Mouse (Mus musculus): ENCODE measurements at regions not wholly inside any gene's neighbourhood (a gene's known extent, or its start where the extent isn't known, plus 50 kb on each side); places are given as distances from the start of the nearest gene placed in this dataset.
"Not testable (repeated sequence)": the region's sequence is repeated elsewhere in the genome, so short reads cannot be mapped to it uniquely, and the experiment has no call there.

DNA sequence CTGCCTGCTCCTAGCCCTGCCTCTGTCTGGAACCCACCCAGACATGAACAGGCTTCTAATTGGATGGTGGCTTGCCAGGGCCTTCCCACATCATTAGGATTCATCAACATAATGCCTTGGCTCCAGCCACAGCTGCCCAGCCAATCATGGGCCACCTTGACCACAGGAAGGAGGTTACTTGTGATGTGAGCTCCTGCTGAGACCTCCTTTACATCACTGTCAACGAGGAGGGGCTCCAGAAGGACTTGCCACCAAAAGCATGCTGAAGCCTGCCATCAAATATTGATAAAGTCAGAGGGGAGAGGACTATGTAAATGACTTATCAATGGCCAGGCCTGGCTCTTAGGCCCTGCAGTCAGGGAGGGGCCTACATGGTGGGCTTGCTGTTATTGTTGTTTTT lies 175.6 kb downstream of the Map1s start:
- DNase-seq (ENCODE audit: low read depth) = not testable (repeated sequence)

- DNase-seq (ENCODE audit: low read depth) = not testable (repeated sequence)
Measured at GRCm38 (mm10) chr8:71127131-71127530, 145.4 kb upstream of the Myo9b start.

- peak; percentile 10 for DNase-seq (ENCODE audit: low read depth)
Measured at GRCm38 (mm10) chr8:71130411-71131261, 141.9 kb upstream of the Myo9b start.

DNA sequence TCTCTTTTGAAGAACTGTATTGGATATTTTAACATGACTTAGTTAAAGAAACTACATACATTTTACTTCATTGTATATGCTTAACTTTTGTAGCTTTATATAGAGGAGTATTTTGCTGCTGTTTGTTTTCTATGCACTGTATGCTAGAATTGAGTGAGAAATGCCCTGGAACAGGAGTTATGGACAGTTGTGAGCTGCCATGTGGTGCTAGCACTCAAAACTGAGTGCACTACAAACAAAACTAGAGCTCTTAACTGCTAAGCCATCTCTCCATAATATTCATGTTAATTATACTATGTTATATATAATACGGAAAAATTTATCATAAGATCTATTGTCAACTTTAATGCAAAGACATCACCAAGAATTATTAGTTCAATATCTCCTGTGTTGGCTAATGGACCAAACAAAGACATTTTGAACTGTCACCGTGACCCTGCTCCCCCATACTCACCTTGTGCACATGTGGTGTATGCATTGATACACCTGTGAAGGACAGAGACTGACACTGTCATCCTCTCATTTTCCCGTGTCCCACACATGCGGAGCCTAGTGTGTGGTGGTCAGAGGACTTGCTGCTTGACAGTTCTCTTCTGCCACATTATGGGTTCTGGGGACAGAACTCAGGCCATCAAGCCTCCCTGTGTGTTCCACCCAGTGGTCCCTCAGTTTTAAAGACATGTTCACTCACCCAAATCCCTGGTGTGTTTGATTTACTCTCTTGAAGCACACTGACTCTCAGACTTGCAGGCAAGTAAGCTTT lies 141.0 kb upstream of the Myo9b start:
- DNase-seq (ENCODE audit: low read depth) = peak; percentile 7

GRCm38 (mm10) chr8:71132898-71133297 lies 139.6 kb upstream of the Myo9b start:
- peak; percentile 4 for DNase-seq (ENCODE audit: low read depth)

GRCm38 (mm10) chr8:71137131-71137530 lies 135.4 kb upstream of the Myo9b start:
- not testable (repeated sequence) for DNase-seq (ENCODE audit: low read depth)

DNA sequence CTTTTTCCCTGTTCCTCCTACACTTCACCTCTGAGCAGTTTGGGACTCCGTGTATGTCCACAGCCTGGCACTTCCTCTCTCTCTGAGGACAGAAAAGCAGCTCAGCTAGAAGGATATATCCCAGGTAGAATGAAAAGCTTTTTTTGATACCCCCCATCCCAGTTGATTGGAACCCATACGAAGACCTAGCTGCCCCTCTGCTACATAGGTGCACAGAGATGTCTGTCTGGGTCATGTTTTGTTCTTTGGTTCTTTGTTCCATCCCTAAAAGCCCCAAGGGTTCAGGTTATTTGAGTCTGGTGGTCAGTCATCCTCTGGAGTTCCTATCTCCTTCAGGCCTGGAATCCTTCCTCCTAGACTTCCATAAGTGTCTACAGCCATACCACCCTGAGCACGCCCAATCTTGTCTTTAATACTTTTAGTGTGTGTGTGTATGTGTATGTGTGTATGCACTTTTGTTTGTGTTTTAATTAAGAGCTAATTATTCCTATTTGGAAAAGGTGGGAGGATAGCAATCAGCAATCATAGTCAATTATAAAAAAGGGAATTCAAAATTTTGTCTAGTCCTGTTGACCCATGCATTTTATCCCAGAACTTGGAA lies 130.0 kb upstream of the Myo9b start:
- DNase-seq (ENCODE audit: low read depth) = not testable (repeated sequence)

DNA sequence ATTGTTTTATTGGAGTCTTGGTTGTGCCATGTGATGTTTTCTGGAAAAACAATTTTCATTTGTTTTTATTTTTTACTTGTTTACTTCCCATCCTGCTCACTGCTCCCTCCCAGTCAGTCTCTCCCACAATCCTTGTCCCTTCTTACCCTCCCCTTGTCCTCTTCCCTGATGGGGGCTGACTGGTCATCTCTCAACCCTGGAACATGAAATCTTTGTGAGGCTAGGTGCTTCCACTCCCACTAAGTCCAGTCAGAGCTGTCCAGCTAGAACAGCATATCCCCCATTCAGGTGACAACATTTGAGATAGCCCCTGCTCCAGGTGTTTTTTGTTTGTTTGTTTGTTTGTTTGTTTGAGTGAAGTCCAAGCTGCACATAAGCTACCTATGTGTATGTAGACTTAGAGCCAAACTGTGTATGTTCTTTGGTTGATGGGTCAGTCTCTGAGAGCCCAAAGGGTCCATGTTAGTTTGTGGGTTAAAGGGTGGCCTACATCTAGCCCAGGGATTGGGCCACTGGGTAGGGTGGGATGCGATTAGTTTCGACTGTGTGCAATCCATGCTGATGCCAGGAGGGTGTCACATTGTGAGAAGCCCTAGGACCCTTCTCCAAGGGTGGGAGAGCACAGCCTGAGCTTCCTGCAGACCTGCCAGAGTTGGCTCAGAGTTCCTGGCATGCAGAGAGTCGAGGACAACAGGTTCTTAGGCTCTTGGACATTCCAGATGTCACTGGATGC lies 100.9 kb upstream of the Myo9b start:
- DNase-seq (ENCODE audit: low read depth) = not testable (repeated sequence)

DNA sequence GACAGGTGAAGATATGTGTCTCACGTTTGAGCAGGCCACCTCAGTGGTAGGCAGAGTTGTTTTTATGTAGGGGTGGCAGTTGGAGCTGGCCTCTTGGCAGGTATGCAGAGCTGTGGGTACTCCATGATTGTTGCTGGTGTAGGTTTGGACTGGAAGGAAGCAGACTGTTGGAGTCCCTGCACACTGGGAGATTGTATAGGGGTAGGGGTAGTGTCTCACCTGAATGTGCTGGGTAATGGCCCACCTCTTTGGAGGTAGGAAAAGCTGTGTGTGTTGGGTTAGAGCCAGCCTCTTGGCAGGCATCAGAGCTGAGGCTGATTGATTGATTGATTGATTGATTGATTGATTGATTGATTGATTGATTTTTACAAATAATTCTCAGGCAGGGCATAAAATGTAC lies 79.6 kb upstream of the Myo9b start:
- DNase-seq (ENCODE audit: low read depth) = not testable (repeated sequence)

DNA sequence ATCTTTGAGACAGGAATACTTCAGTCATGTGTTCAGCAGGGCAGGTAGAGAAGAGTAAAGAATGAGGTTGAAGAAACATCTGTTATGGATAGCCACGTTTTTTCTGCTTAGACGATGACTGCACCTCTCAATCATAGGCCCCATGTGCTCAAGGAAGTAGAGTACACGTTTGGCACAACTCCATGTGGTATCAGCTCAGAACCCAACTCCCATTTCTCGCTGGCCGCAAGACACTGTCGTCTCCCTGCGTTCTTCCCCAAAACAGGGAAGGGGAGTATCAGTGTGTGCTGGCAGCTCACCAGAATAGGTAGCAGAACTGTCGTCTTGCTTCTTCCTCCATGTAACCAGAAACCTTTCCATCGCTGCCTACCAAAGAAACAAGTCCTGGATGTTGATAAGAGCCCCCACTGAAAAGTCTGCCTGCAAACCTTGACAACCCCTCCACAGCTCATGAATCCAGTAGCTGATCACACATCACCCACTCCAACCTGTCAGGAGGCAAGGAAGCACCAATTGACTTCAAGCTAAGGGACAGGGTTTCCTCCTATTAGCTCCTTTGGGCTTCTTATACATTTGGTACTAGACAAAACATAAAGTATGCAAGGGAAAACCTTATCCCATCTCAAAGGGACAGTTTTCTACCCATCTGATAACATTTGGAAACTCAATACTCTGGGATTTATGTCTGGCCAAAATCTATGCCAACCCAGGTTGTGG lies 77.3 kb upstream of the Myo9b start:
- DNase-seq (ENCODE audit: low read depth) = not testable (repeated sequence)
